Mouse (Mus musculus): ENCODE measurements around the gene Gpr135.

DNA sequence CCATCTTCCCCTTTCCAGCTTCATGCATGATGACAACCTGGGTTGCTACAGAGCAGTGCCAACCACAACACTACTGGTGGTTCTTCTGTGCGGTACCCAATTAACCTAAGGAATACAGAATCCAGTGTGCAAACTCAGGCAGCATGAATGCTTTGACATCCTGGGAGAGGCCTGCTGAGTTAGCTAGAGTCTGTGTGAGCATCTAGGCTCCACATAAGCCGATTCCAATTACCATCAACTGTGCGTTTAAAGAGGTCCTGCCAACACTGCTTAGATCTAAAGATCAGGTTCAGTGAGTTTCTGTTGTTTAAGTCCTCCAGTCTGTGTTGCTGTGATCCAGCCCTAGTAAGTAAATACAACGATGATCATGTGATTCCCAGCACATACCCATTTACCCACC lies 50.6 kb downstream of the Gpr135 start:
- TF ChIP-seq POLR2A (IDR thresholded peaks at IDR 0.05; ENCODE audit: control insufficient read depth in 1 of 2, insufficient read depth in 1 of 2, low read depth in 1 of 2, low read length in 2 of 2, poor library complexity in 1 of 2) (no peak), TAL1 (IDR thresholded peaks at IDR 0.05; ENCODE audit: low read length) (no peak), CTCF (IDR thresholded peaks at IDR 0.05 in 2 of 3, conservative IDR thresholded peaks at IDR 0.05 in 1 of 3; ENCODE audit: control insufficient read depth in 1 of 3, insufficient read depth in 1 of 3, low read depth in 2 of 3, low read length in 3 of 3, poor library complexity in 1 of 3, severe bottlenecking in 1 of 3) (no peak), UBTF (IDR thresholded peaks at IDR 0.05; ENCODE audit: borderline replicate concordance, insufficient read depth, low read depth, low read length) (no peak), POLR2AphosphoS2 (IDR thresholded peaks at IDR 0.05; ENCODE audit: low read length) (no peak)

All from MEL (cell line).